Mouse (Mus musculus) cortical plate, adult 2 months (tissue): ENCODE data around the gene Gm6993.

Source experiments
- CTCF ChIP-seq: fragments of 200-500 bp; IDR thresholded peaks from 2 replicates; pipeline ENCODE4 v1.5.1; 2011; ENCODE audit warnings: mild to moderate bottlenecking, control low read depth, low read length; ENCODE audit not compliant: insufficient read depth; ENCODE audit errors: extremely low read depth
- POLR2A ChIP-seq: fragments of 200-500 bp; IDR thresholded peaks from 2 replicates; pipeline ENCODE4 v1.6.1; 2011; ENCODE audit warnings: mild to moderate bottlenecking, low read length, control low read depth; ENCODE audit not compliant: insufficient read depth; ENCODE audit errors: extremely low read depth

GRCm38 (mm10) chr12:31239798-31240197 is 772 bp upstream of the Gm6993 start:
- TF ChIP-seq CTCF (no peak), POLR2A (no peak)
